11 mouse cellular contexts compared by ENCODE assay signal in genomic region chr10:95183051-95183450, GRCm38 (mm10).
DNase-seq lines count a peak whose midpoint lies in the region; ATAC-seq and TF ChIP-seq lines count a peak whose summit lies in the region.
"Had no signal": no experiment of that assay in that cellular context is flagged by ENCODE, and none has a peak within 500 bp of the region (broad histone marks: within the 10 kb centered on the region; RNA-seq: fewer than 3 reads in every experiment).

No protein-coding gene starts in this region.

- no peak for TF ChIP-seq CTCF in thymus, adult 2 months (IDR thresholded peaks at IDR 0.05; ENCODE audit: borderline replicate concordance, control insufficient read depth, extremely low read depth, insufficient read depth, low read length, poor library complexity)

- H3K9ac ChIP-seq in hindbrain, embryonic 16.5 days (ENCODE audit: low read depth, low read length): no peak overlapping the region
- no peak overlapping the region for H3K9ac ChIP-seq in hindbrain, embryonic 13.5 days
- H3K9ac ChIP-seq: liver, embryonic 14.5 days; stomach, embryonic 15.5 days had no signal

- no peak overlapping the region for H3K4me3 ChIP-seq in hindbrain, embryonic 16.5 days (ENCODE audit: low read length)
- no peak overlapping the region for H3K4me3 ChIP-seq in hindbrain, embryonic 13.5 days
- no peak overlapping the region for H3K4me3 ChIP-seq in myocyte
- H3K4me3 ChIP-seq in thymus, adult 2 months (ENCODE audit: control insufficient read depth, insufficient read depth, low read length): no peak overlapping the region
- H3K4me3 ChIP-seq: stomach, embryonic 15.5 days had no signal

- 41% methylated on average over 4 of the region's 4 CpGs for WGBS in hindbrain, embryonic 16.5 days
- WGBS in hindbrain, embryonic 13.5 days: 55% methylated on average over 4 of the region's 4 CpGs
- WGBS in thymus, adult 2 months: 82% methylated on average over 4 of the region's 4 CpGs

- H3K4me2 ChIP-seq in hindbrain, embryonic 16.5 days (ENCODE audit: low read length): no peak overlapping the region
- no peak overlapping the region for H3K4me2 ChIP-seq in hindbrain, embryonic 13.5 days
- H3K4me2 ChIP-seq in myocyte (ENCODE audit: low read depth): peak overlapping the region; percentile 20
- H3K4me2 ChIP-seq: stomach, embryonic 15.5 days had no signal

- TF ChIP-seq POLR2A in myocyte (IDR thresholded peaks at IDR 0.05; ENCODE audit: insufficient read length, low read depth): no peak
- TF ChIP-seq POLR2A in thymus, adult 2 months (IDR thresholded peaks at IDR 0.05; ENCODE audit: control insufficient read depth, extremely low read depth, insufficient read depth, low read length, poor library complexity): no peak

- H3K36me3 ChIP-seq in hindbrain, embryonic 16.5 days (ENCODE audit: control insufficient read depth, insufficient read depth, low read length): no peaks in the 10 kb centered on the region
- H3K36me3 ChIP-seq in hindbrain, embryonic 13.5 days: no peaks in the 10 kb centered on the region
- H3K36me3 ChIP-seq in myocyte (ENCODE audit: control insufficient read depth, insufficient read depth): no peaks in the 10 kb centered on the region
- no peaks in the 10 kb centered on the region for H3K36me3 ChIP-seq in thymus, adult 2 months (ENCODE audit: control insufficient read depth, insufficient read depth, low read length)
- H3K36me3 ChIP-seq: G1E; stomach, embryonic 15.5 days had no signal

- peak; percentile 79 for DNase-seq in adrenal gland, postnatal 14 days
- DNase-seq in frontal cortex, postnatal 10 days (ENCODE audit: low spot score in 2 of 2): peak; percentile 23 to 53
- peak; percentile 74 to 82 for DNase-seq in kidney, postnatal 36 days
- DNase-seq in spleen, adult 12 weeks (ENCODE audit: low spot score): no peak
- no peak for DNase-seq in thymus, adult 2 months

- no peaks in the 10 kb centered on the region for H3K27me3 ChIP-seq in hindbrain, embryonic 16.5 days (replicated peaks; ENCODE audit: control insufficient read depth, insufficient read depth, low read length)
- H3K27me3 ChIP-seq in hindbrain, embryonic 13.5 days: no peaks in the 10 kb centered on the region
- H3K27me3 ChIP-seq in myocyte (ENCODE audit: control insufficient read depth, insufficient read depth, insufficient read length): no peaks in the 10 kb centered on the region
- H3K27me3 ChIP-seq in thymus, adult 2 months (ENCODE audit: control insufficient read depth, insufficient read depth, low read length): no peaks in the 10 kb centered on the region
- H3K27me3 ChIP-seq: stomach, embryonic 15.5 days had no signal

- H3K9me3 ChIP-seq in hindbrain, embryonic 16.5 days (ENCODE audit: control insufficient read depth, low read length): no peaks in the 10 kb centered on the region
- H3K9me3 ChIP-seq in hindbrain, embryonic 13.5 days: no peaks in the 10 kb centered on the region
- H3K9me3 ChIP-seq: stomach, embryonic 15.5 days had no signal

- H3K79me2 ChIP-seq in myocyte (ENCODE audit: control insufficient read depth, insufficient read depth): no peaks in the 10 kb centered on the region

- H3K27ac ChIP-seq in hindbrain, embryonic 16.5 days (ENCODE audit: low read depth, low read length): no peak overlapping the region
- no peak overlapping the region for H3K27ac ChIP-seq in hindbrain, embryonic 13.5 days
- H3K27ac ChIP-seq in thymus, adult 2 months (ENCODE audit: control insufficient read depth, insufficient read depth, low read length): no peak overlapping the region
- H3K27ac ChIP-seq: liver, embryonic 14.5 days; stomach, embryonic 15.5 days had no signal

- ATAC-seq in hindbrain, embryonic 16.5 days: peak; percentile 72
- no peak; the same call in 1 of the 2 replicates for ATAC-seq in hindbrain, embryonic 13.5 days (ENCODE audit: low FRiP score)

- peaks cover 7% of the 10 kb centered on the region for H3K4me1 ChIP-seq in hindbrain, embryonic 16.5 days (ENCODE audit: control insufficient read depth, insufficient read depth, low read depth, low read length)
- peaks cover 20% of the 10 kb centered on the region for H3K4me1 ChIP-seq in hindbrain, embryonic 13.5 days (replicated peaks)
- H3K4me1 ChIP-seq in thymus, adult 2 months (replicated peaks; ENCODE audit: control insufficient read depth, insufficient read depth, low read length): peaks cover 3% of the 10 kb centered on the region

- H3ac ChIP-seq in myocyte (ENCODE audit: control insufficient read depth, insufficient read length): no peak overlapping the region

TF ChIP-seq in myocyte, 11 proteins besides CTCF, POLR2A, EP300 and RAD21:
- TF ChIP-seq POLR2AphosphoS2 (IDR thresholded peaks at IDR 0.05; ENCODE audit: insufficient read length, low read depth) (no peak), CEBPB (IDR thresholded peaks at IDR 0.05; ENCODE audit: insufficient read depth, poor library complexity, severe bottlenecking) (no peak), TCF3 (IDR thresholded peaks at IDR 0.05; ENCODE audit: insufficient read length, low read depth) (no peak), MYOG (IDR thresholded peaks at IDR 0.05; ENCODE audit: control insufficient read depth in 1 of 3, insufficient read depth in 1 of 3, insufficient read length in 2 of 3, low read depth in 2 of 3) (no peak), REST (IDR thresholded peaks at IDR 0.05; ENCODE audit: insufficient read depth, insufficient read length) (no peak), USF1 (IDR thresholded peaks at IDR 0.05; ENCODE audit: low read depth) (no peak), TCF12 (IDR thresholded peaks at IDR 0.05; ENCODE audit: insufficient read depth, poor library complexity, severe bottlenecking) (no peak), E2F4 (IDR thresholded peaks at IDR 0.05; ENCODE audit: insufficient read depth) (no peak), MYOD1 (IDR thresholded peaks at IDR 0.05; ENCODE audit: control insufficient read depth in 1 of 3, insufficient read length in 2 of 3, low read depth in 2 of 3) (no peak), SRF (IDR thresholded peaks at IDR 0.05; ENCODE audit: control insufficient read depth, insufficient read length, low read depth) (no peak), MAX (IDR thresholded peaks at IDR 0.05; ENCODE audit: low read depth) (no peak)

Comparison
In these comparisons a context has a peak if more than half of its experiments do, and no peak if none do; other contexts are left out.
1. DNase-seq: peak in adrenal gland, postnatal 14 days (single experiment), frontal cortex, postnatal 10 days (2 of 2) and kidney, postnatal 36 days (2 of 2); none in spleen, adult 12 weeks (single experiment) and thymus, adult 2 months (single experiment).